Mouse (Mus musculus): ENCODE results near the gene Dennd5b.

- TF ChIP-seq CTCF (IDR thresholded peaks at IDR 0.05; ENCODE audit: borderline replicate concordance, control insufficient read depth, extremely low read depth, insufficient read depth, low read length, poor library complexity): no peak
- TF ChIP-seq POLR2A (IDR thresholded peaks at IDR 0.05; ENCODE audit: control insufficient read depth, extremely low read depth, insufficient read depth, low read length, poor library complexity): no peak
Observed at GRCm38 (mm10) chr6:149050978-149051723, 50.3 kb downstream of the Dennd5b start.

Measured in thymus, adult 2 months (tissue).